Mouse (Mus musculus) CD4-positive naive resting alpha-beta T cell, adult 76 days (primary cell): ENCODE measurements around the gene Mapkapk2. TPM values are rescaled to one million over a fixed set of nuclear protein-coding genes. Genes with fewer than 3 reads are reported as not detected.

Source experiments
- total RNA-seq: library from RNA; stranded (reverse); gene quantifications from one replicate; pipeline ENCODE4 v1.2.4, GENCODE M21; 2023

The Mapkapk2 gene
- 72.0 TPM for total RNA-seq

GRCm38 (mm10) chr1:131097700-131098094, at the start of gene Mapkapk2:
Gene Mapkapk2 (minus strand): TSS chr1:131097826.

GRCm38 (mm10) chr1:131138191-131139016, 40.8 kb upstream of the Mapkapk2 start, which contains the start of gene Dyrk3:
Gene Dyrk3 (minus strand): TSS chr1:131138340.

GRCm38 (mm10) chr1:131019492-131020098, 78.0 kb downstream of the Mapkapk2 start, which contains the start of gene Il10:
Gene Il10 (plus strand): TSS chr1:131019845.

Other genes with a start within 250 kb of the Mapkapk2 start
- gene Fcmr, start 232.2 kb downstream of the Mapkapk2 start, total RNA-seq: 57.6 TPM
- not detected for gene Il24, start 210.4 kb downstream of the Mapkapk2 start, total RNA-seq
- not detected for gene Il20, start 186.4 kb downstream of the Mapkapk2 start, total RNA-seq
- gene Il19, start 157.7 kb downstream of the Mapkapk2 start, total RNA-seq: not detected
- 1.2 TPM for gene Il10, start 78.0 kb downstream of the Mapkapk2 start, total RNA-seq
- gene Dyrk3, start 40.5 kb upstream of the Mapkapk2 start, total RNA-seq: 2.0 TPM
- 26.7 TPM for gene Eif2d, start 55.4 kb upstream of the Mapkapk2 start, total RNA-seq
- 154 TPM for gene Rassf5, start 147.4 kb upstream of the Mapkapk2 start, total RNA-seq
- gene Ikbke, start 181.8 kb upstream of the Mapkapk2 start, total RNA-seq: 250 TPM